Mouse (Mus musculus): ENCODE data around the gene Espnl. TPM values are rescaled to one million over a fixed set of nuclear protein-coding genes. Genes with fewer than 3 reads are reported as not detected.

The Espnl gene
- total and polyA plus RNA-seq, 3 experiments, result 7.0 to 11.2 (median 9.8) TPM

GRCm38 (mm10) chr1:91351249-91351648 is 29.4 kb downstream of the Espnl start:
- TF ChIP-seq SMC3 (IDR thresholded peaks at IDR 0.05; ENCODE audit: low read depth, low read length) (no peak), EP300 (IDR thresholded peaks at IDR 0.05; ENCODE audit: low read length) (no peak)
- Histone ChIP-seq H3K27me3 (replicated peaks) (no peaks in the 10 kb centered on the region), H3K79me2 (replicated peaks; ENCODE audit: control insufficient read depth, extremely low read depth, insufficient read depth, poor library complexity, severe bottlenecking) (no peaks in the 10 kb centered on the region), H3K36me3 (replicated peaks in 1 of 2; ENCODE audit: control insufficient read depth in 1 of 2, insufficient read depth in 1 of 2, low read length in 1 of 2) (peaks cover 0 to 10% of the 10 kb centered on the region in 2 experiments), H3K4me1 (ENCODE audit: control insufficient read depth in 1 of 2, insufficient read depth in 2 of 2) (peaks cover 14 to 27% of the 10 kb centered on the region in 2 experiments), H3K27ac (ENCODE audit: insufficient read depth, low read depth) (no peak overlapping the region), H3K4me2 (ENCODE audit: insufficient read depth, low read depth, poor library complexity, severe bottlenecking) (no peak overlapping the region), H3K9me3 (replicated peaks; ENCODE audit: low read length) (no peaks in the 10 kb centered on the region), H3K4me3 (replicated peaks in 1 of 3; ENCODE audit: low read depth in 2 of 3, low read length in 2 of 3, poor library complexity in 1 of 3) (no peak overlapping the region), H3K9ac (ENCODE audit: insufficient read depth, low read depth) (no peak overlapping the region)
- in situ Hi-C loops (cut with MboI; ENCODE audit: low pct_ligation_motif_present, low pct_unique_long_range_greater_than_20kb, low sequenced_read_pairs), result no loop called here
- no peak for DNase-seq (ENCODE audit: extremely low read depth)
- dilution Hi-C loops (cut with MboI; ENCODE audit: extremely low pct_ligation_motif_present, extremely low pct_unique_long_range_greater_than_20kb, low sequenced_read_pairs), result no loop called here

GRCm38 (mm10) chr1:91352277-91352676 is 30.4 kb downstream of the Espnl start:
- no peak overlapping the region for H3K27ac ChIP-seq (ENCODE audit: insufficient read depth, low read depth)
- H3K9me3 ChIP-seq (replicated peaks; ENCODE audit: low read length), result no peaks in the 10 kb centered on the region
- no peaks in the 10 kb centered on the region for H3K27me3 ChIP-seq (replicated peaks)
- no peaks in the 10 kb centered on the region for H3K79me2 ChIP-seq (replicated peaks; ENCODE audit: control insufficient read depth, extremely low read depth, insufficient read depth, poor library complexity, severe bottlenecking)
- dilution Hi-C loops (cut with MboI; ENCODE audit: extremely low pct_ligation_motif_present, extremely low pct_unique_long_range_greater_than_20kb, low sequenced_read_pairs), result no loop called here
- in situ Hi-C loops (cut with MboI; ENCODE audit: low pct_ligation_motif_present, low pct_unique_long_range_greater_than_20kb, low sequenced_read_pairs), result no loop called here
- no peak overlapping the region for H3K4me3 ChIP-seq (replicated peaks in 1 of 3; ENCODE audit: low read depth in 2 of 3, low read length in 2 of 3, poor library complexity in 1 of 3)
- no peak overlapping the region for H3K4me2 ChIP-seq (ENCODE audit: insufficient read depth, low read depth, poor library complexity, severe bottlenecking)
- no peak overlapping the region for H3K9ac ChIP-seq (ENCODE audit: insufficient read depth, low read depth)
- H3K36me3 ChIP-seq (replicated peaks in 1 of 2; ENCODE audit: control insufficient read depth in 1 of 2, insufficient read depth in 1 of 2, low read length in 1 of 2), result peaks cover 0 to 3% of the 10 kb centered on the region in 2 experiments
- no peak for DNase-seq (ENCODE audit: extremely low read depth)
- H3K4me1 ChIP-seq (ENCODE audit: control insufficient read depth in 1 of 2, insufficient read depth in 2 of 2), result peaks cover 14 to 27% of the 10 kb centered on the region in 2 experiments
- TF ChIP-seq SMC3 (IDR thresholded peaks at IDR 0.05; ENCODE audit: low read depth, low read length) (no peak), ZC3H11A (IDR thresholded peaks at IDR 0.05; ENCODE audit: low read depth, low read length) (no peak), POLR2AphosphoS2 (IDR thresholded peaks at IDR 0.05; ENCODE audit: low read depth, low read length) (no peak), ZMIZ1 (IDR thresholded peaks at IDR 0.05; ENCODE audit: low read depth, low read length) (no peak), IRF4 (IDR thresholded peaks at IDR 0.05; ENCODE audit: low read depth, low read length) (no peak), MXI1 (IDR thresholded peaks at IDR 0.05; ENCODE audit: low read depth, low read length) (no peak), MYC (IDR thresholded peaks at IDR 0.05; ENCODE audit: low read depth, low read length) (no peak), PAX5 (IDR thresholded peaks at IDR 0.05; ENCODE audit: low read length) (no peak), USF2 (conservative IDR thresholded peaks at IDR 0.05; ENCODE audit: low read depth, low read length) (no peak), ETS1 (conservative IDR thresholded peaks at IDR 0.05; ENCODE audit: low read depth, low read length) (no peak), MEF2A (IDR thresholded peaks at IDR 0.05; ENCODE audit: borderline replicate concordance, low read depth, low read length) (no peak), RAD21 (IDR thresholded peaks at IDR 0.05; ENCODE audit: low read depth, low read length) (no peak)

- H3K79me2 ChIP-seq (replicated peaks; ENCODE audit: control insufficient read depth, extremely low read depth, insufficient read depth, poor library complexity, severe bottlenecking), result no peaks in the 10 kb centered on the region
- no peaks in the 10 kb centered on the region for H3K9me3 ChIP-seq (replicated peaks; ENCODE audit: low read length)
- no peaks in the 10 kb centered on the region for H3K36me3 ChIP-seq (replicated peaks in 1 of 2; ENCODE audit: control insufficient read depth in 1 of 2, insufficient read depth in 1 of 2, low read length in 1 of 2)
- no peak overlapping the region for H3K4me2 ChIP-seq (ENCODE audit: insufficient read depth, low read depth, poor library complexity, severe bottlenecking)
- in situ Hi-C loops (cut with MboI; ENCODE audit: low pct_ligation_motif_present, low pct_unique_long_range_greater_than_20kb, low sequenced_read_pairs) (no loop called here), dilution Hi-C loops (cut with MboI; ENCODE audit: extremely low pct_ligation_motif_present, extremely low pct_unique_long_range_greater_than_20kb, low sequenced_read_pairs) (no loop called here)
- no peak overlapping the region for H3K4me3 ChIP-seq (replicated peaks in 1 of 3; ENCODE audit: low read depth in 2 of 3, low read length in 2 of 3, poor library complexity in 1 of 3)
- DNase-seq (ENCODE audit: extremely low read depth), result no peak
- H3K27ac ChIP-seq (ENCODE audit: insufficient read depth, low read depth), result no peak overlapping the region
- peaks cover 4% of the 10 kb centered on the region for H3K27me3 ChIP-seq (replicated peaks)
- H3K4me1 ChIP-seq (ENCODE audit: control insufficient read depth in 1 of 2, insufficient read depth in 2 of 2), result peaks cover 5 to 18% of the 10 kb centered on the region in 2 experiments
- H3K9ac ChIP-seq (ENCODE audit: insufficient read depth, low read depth), result no peak overlapping the region
- TF ChIP-seq MYC (IDR thresholded peaks at IDR 0.05; ENCODE audit: low read depth, low read length), result no peak
- no peak for TF ChIP-seq ZC3H11A (IDR thresholded peaks at IDR 0.05; ENCODE audit: low read depth, low read length)
- no peak for TF ChIP-seq USF1 (IDR thresholded peaks at IDR 0.05; ENCODE audit: low read depth, low read length)
- TF ChIP-seq CHD1 (IDR thresholded peaks at IDR 0.05; ENCODE audit: low read depth, low read length), result no peak
- no peak for TF ChIP-seq CTCF (conservative IDR thresholded peaks at IDR 0.05 in 1 of 2, IDR thresholded peaks at IDR 0.05 in 1 of 2; ENCODE audit: low read depth in 2 of 2, low read length in 2 of 2)
- TF ChIP-seq JUND (conservative IDR thresholded peaks at IDR 0.05; ENCODE audit: low read depth, low read length), result no peak
- TF ChIP-seq E2F4 (IDR thresholded peaks at IDR 0.05; ENCODE audit: insufficient replicate concordance, low read depth, low read length), result no peak
- TF ChIP-seq MAX (IDR thresholded peaks at IDR 0.05; ENCODE audit: low read length), result no peak
- no peak for TF ChIP-seq CHD2 (IDR thresholded peaks at IDR 0.05; ENCODE audit: low read length)
- TF ChIP-seq MEF2A (IDR thresholded peaks at IDR 0.05; ENCODE audit: borderline replicate concordance, low read depth, low read length), result no peak
- TF ChIP-seq HCFC1 (IDR thresholded peaks at IDR 0.05; ENCODE audit: low read depth, low read length), result no peak
- TF ChIP-seq MAFK (IDR thresholded peaks at IDR 0.05; ENCODE audit: insufficient replicate concordance, low read length), result no peak
- no peak for TF ChIP-seq IRF4 (IDR thresholded peaks at IDR 0.05; ENCODE audit: low read depth, low read length)
These were observed 34.2 kb downstream of the Espnl start for GRCm38 (mm10) chr1:91356105-91356504.

All from CH12.LX (cell line).